In genomic region chr2:114898812-114899211, GRCm38 (mm10) we compare ENCODE assay signal across 20 mouse cellular contexts.
DNase-seq lines count a peak whose midpoint lies in the region; ATAC-seq lines count a peak whose summit lies in the region.
"Had no signal": no experiment of that assay in that cellular context is flagged by ENCODE, and none has a peak within 500 bp of the region (broad histone marks: within the 10 kb centered on the region; RNA-seq: fewer than 3 reads in every experiment).

No protein-coding gene starts in this region.

- ATAC-seq in frontal cortex, adult (ENCODE audit: low TSS enrichment) = peak; percentile 77
- ATAC-seq: activated CD4-positive, CD25-positive, alpha-beta regulatory T cell, adult 4 months; CD4-positive, CD25-positive, alpha-beta regulatory T cell, adult 4 months; forebrain, embryonic 13.5 days; forebrain, embryonic 15.5 days; forebrain, postnatal 0 days; Patski had no signal

- DNase-seq in frontal cortex, postnatal 25 days (ENCODE audit: low spot score in 2 of 2) = no peak
- peak; percentile 4 for DNase-seq in right cerebral cortex, adult 18-20 months
- no peak for DNase-seq in right cerebral cortex, postnatal 25 days
- DNase-seq in cerebellum, adult 11-12 months = no peak
- DNase-seq: adrenal gland, adult 8-10 months; adrenal gland, postnatal 14 days; adrenal gland, postnatal 36 days; B cell, adult 2 months; cerebellum, adult 11 months; cerebellum, adult 2 months; cerebellum, adult 9-10 months; cerebellum, postnatal 10 days; cerebellum, postnatal 25 days; forebrain, postnatal 0 days had no signal
